Mouse (Mus musculus): ENCODE measurements around the gene Nudt3.
A peak's percentile ranks its signal among the peaks of the same experiment; 100 is the strongest.

The Nudt3 gene

GRCm38 (mm10) chr17:27596376-27597190 lies 26.7 kb downstream of the Nudt3 start:
- DNase-seq, result no peak

- no peak for DNase-seq
Observed at GRCm38 (mm10) chr17:27595659-27596375, 27.5 kb downstream of the Nudt3 start.

GRCm38 (mm10) chr17:27592565-27592910 lies 30.8 kb downstream of the Nudt3 start:
- DNase-seq, result no peak

- no peak for DNase-seq
Observed at GRCm38 (mm10) chr17:27591826-27592564, 31.3 kb downstream of the Nudt3 start.

GRCm38 (mm10) chr17:27588231-27588630 lies 35.1 kb downstream of the Nudt3 start:
- DNase-seq, result no peak

GRCm38 (mm10) chr17:27587252-27587651 lies 36.0 kb downstream of the Nudt3 start:
- no peak for DNase-seq

- DNase-seq, result no peak
Observed at GRCm38 (mm10) chr17:27586661-27587060, 36.6 kb downstream of the Nudt3 start.

GRCm38 (mm10) chr17:27583185-27583894 lies 40.0 kb downstream of the Nudt3 start:
- no peak for DNase-seq

- DNase-seq, result no peak
Observed at GRCm38 (mm10) chr17:27580392-27581068, 42.8 kb downstream of the Nudt3 start.

GRCm38 (mm10) chr17:27579816-27580215 lies 43.5 kb downstream of the Nudt3 start:
- DNase-seq, result no peak

GRCm38 (mm10) chr17:27578487-27578886 lies 44.8 kb downstream of the Nudt3 start:
- DNase-seq, result no peak

- peak; percentile 39 for DNase-seq
Observed at GRCm38 (mm10) chr17:27577468-27577867, 45.8 kb downstream of the Nudt3 start.

GRCm38 (mm10) chr17:27576056-27576455 lies 47.2 kb downstream of the Nudt3 start:
- DNase-seq, result no peak

GRCm38 (mm10) chr17:27575116-27575776 lies 48.0 kb downstream of the Nudt3 start:
- no peak for DNase-seq

- DNase-seq, result no peak
Observed at GRCm38 (mm10) chr17:27574470-27575115, 48.7 kb downstream of the Nudt3 start.

GRCm38 (mm10) chr17:27573772-27574320 lies 49.4 kb downstream of the Nudt3 start:
- DNase-seq, result no peak

- no peak for DNase-seq
Observed at GRCm38 (mm10) chr17:27571315-27571714, 52.0 kb downstream of the Nudt3 start.

- DNase-seq, result no peak
Observed at GRCm38 (mm10) chr17:27568228-27568627, 55.1 kb downstream of the Nudt3 start.

GRCm38 (mm10) chr17:27565942-27566267 lies 57.4 kb downstream of the Nudt3 start:
- DNase-seq, result no peak

- peak; percentile 95 for DNase-seq
Observed at GRCm38 (mm10) chr17:27565163-27565941, 57.9 kb downstream of the Nudt3 start, which contains the start of gene AI413582. Gene AI413582 (minus strand): TSS chr17:27565756.

Measured in embryo, embryonic 11 days (tissue).